Mouse (Mus musculus) naive thymus-derived CD4-positive, alpha-beta T cell, adult 2 months (primary cell): ENCODE data around the gene Btg1-ps1.
"Not testable (repeated sequence)": the region's sequence is repeated elsewhere in the genome, so short reads cannot be mapped to it uniquely, and the experiment has no call there.

Experiments
- DNase-seq: peaks from one replicate; pipeline ENCODE4 v3.0.0-alpha.2; 2011; ENCODE audit warnings: low read depth

Btg1-ps1 gene

GRCm38 (mm10) chrX:38018597-38018996, at the start of gene Btg1-ps1:
Gene Btg1-ps1, minus strand, starts transcription at chrX:38018815.
- not testable (repeated sequence) for DNase-seq

- no peak for DNase-seq
Measured at GRCm38 (mm10) chrX:38066175-38066574, 47.6 kb upstream of the Btg1-ps1 start, which contains the start of gene Rhox10. Gene Rhox10, plus strand, starts transcription at chrX:38066475.

- peak; percentile 12 for DNase-seq
Measured at GRCm38 (mm10) chrX:38061544-38061943, 42.9 kb upstream of the Btg1-ps1 start.

GRCm38 (mm10) chrX:38043014-38043413, 24.4 kb upstream of the Btg1-ps1 start, which contains the start of gene Btg1-ps2:
Gene Btg1-ps2, minus strand, starts transcription at chrX:38043114.
- not testable (repeated sequence) for DNase-seq

GRCm38 (mm10) chrX:38039666-38040065, 21.1 kb upstream of the Btg1-ps1 start:
- no peak for DNase-seq

- no peak for DNase-seq
Measured at GRCm38 (mm10) chrX:38033841-38034240, 15.2 kb upstream of the Btg1-ps1 start.

GRCm38 (mm10) chrX:38008756-38009155, 9.9 kb downstream of the Btg1-ps1 start:
- DNase-seq = no peak
